ENCODE assay signal across 24 mouse cellular contexts in genomic region chr6:17979361-17979760, GRCm38 (mm10). TPM values are rescaled to one million over a fixed set of nuclear protein-coding genes. Genes with fewer than 3 reads are reported as not detected.
DNase-seq lines count a peak whose midpoint lies in the region; ATAC-seq and TF ChIP-seq lines count a peak whose summit lies in the region.
"Had no signal": no experiment of that assay in that cellular context is flagged by ENCODE, and none has a peak within 500 bp of the region (broad histone marks: within the 10 kb centered on the region; RNA-seq: fewer than 3 reads in every experiment).

No protein-coding gene starts in this region.

- peak; percentile 57 for DNase-seq in midbrain, embryonic 11.5 days (ENCODE audit: low spot score, missing footprints)
- DNase-seq in midbrain, postnatal 0 days (ENCODE audit: low spot score), result no peak
- DNase-seq in heart, postnatal 14 days, result no peak
- DNase-seq: adrenal gland, adult 2 months; adrenal gland, postnatal 10 days; adrenal gland, postnatal 25 days; cerebellum, adult 11 months; cerebellum, adult 18-20 months; cerebellum, adult 8-10 months; cerebellum, adult 9-11 months; cerebellum, postnatal 14 days; cerebellum, postnatal 36 days; embryo, embryonic 11 days; forebrain, postnatal 0 days had no signal

- H3K36me3 ChIP-seq in midbrain, embryonic 11.5 days (ENCODE audit: control insufficient read depth, insufficient read depth, low read length), result no peaks in the 10 kb centered on the region
- no peaks in the 10 kb centered on the region for H3K36me3 ChIP-seq in midbrain, postnatal 0 days (ENCODE audit: insufficient read depth, low read length)
- H3K36me3 ChIP-seq in intestine, embryonic 16.5 days (ENCODE audit: control insufficient read depth, insufficient read depth, low read length), result no peaks in the 10 kb centered on the region
- H3K36me3 ChIP-seq: embryonic facial prominence, embryonic 13.5 days; embryonic facial prominence, embryonic 15.5 days; forebrain, embryonic 15.5 days; G1E had no signal

- 86% methylated on average over 1 of the region's 1 CpGs for WGBS in midbrain, embryonic 11.5 days
- WGBS in midbrain, postnatal 0 days, result 74% methylated on average over 1 of the region's 1 CpGs
- 63% methylated on average over 1 of the region's 1 CpGs for WGBS in intestine, embryonic 16.5 days

- no peaks in the 10 kb centered on the region for H3K4me1 ChIP-seq in midbrain, embryonic 11.5 days (ENCODE audit: control insufficient read depth, insufficient read depth, low read length)
- no peaks in the 10 kb centered on the region for H3K4me1 ChIP-seq in midbrain, postnatal 0 days (ENCODE audit: insufficient read depth, low read length)
- peaks cover 1% of the 10 kb centered on the region; the same call in 1 of the 2 replicates for H3K4me1 ChIP-seq in embryonic fibroblast, embryonic 13.5 days (ENCODE audit: control insufficient read depth, insufficient read depth, low read length)
- H3K4me1 ChIP-seq in intestine, embryonic 16.5 days (ENCODE audit: control insufficient read depth, insufficient read depth, low read length), result no peaks in the 10 kb centered on the region
- H3K4me1 ChIP-seq: embryonic facial prominence, embryonic 13.5 days; embryonic facial prominence, embryonic 15.5 days; forebrain, embryonic 13.5 days; forebrain, embryonic 15.5 days had no signal

- no peak overlapping the region for H3K4me2 ChIP-seq in midbrain, embryonic 11.5 days
- no peak overlapping the region for H3K4me2 ChIP-seq in midbrain, postnatal 0 days (ENCODE audit: low read depth, low read length, poor library complexity, severe bottlenecking)
- H3K4me2 ChIP-seq in intestine, embryonic 16.5 days (ENCODE audit: low read depth, low read length), result no peak overlapping the region
- H3K4me2 ChIP-seq: embryonic facial prominence, embryonic 13.5 days; embryonic facial prominence, embryonic 15.5 days; forebrain, embryonic 13.5 days; forebrain, embryonic 15.5 days had no signal

- no peak overlapping the region for H3K9ac ChIP-seq in midbrain, embryonic 11.5 days (ENCODE audit: low read length)
- H3K9ac ChIP-seq in midbrain, postnatal 0 days (replicated peaks; ENCODE audit: low read length, poor library complexity, severe bottlenecking), result no peak overlapping the region
- no peak overlapping the region for H3K9ac ChIP-seq in intestine, embryonic 16.5 days (ENCODE audit: low read depth, low read length)
- H3K9ac ChIP-seq: embryonic facial prominence, embryonic 13.5 days; embryonic facial prominence, embryonic 15.5 days; forebrain, embryonic 13.5 days; forebrain, embryonic 15.5 days; forebrain, postnatal 0 days had no signal

- H3K9me3 ChIP-seq in midbrain, embryonic 11.5 days (ENCODE audit: control insufficient read depth, low read length), result no peaks in the 10 kb centered on the region
- no peaks in the 10 kb centered on the region for H3K9me3 ChIP-seq in midbrain, postnatal 0 days (ENCODE audit: low read length)
- no peaks in the 10 kb centered on the region for H3K9me3 ChIP-seq in intestine, embryonic 16.5 days (ENCODE audit: control insufficient read depth, low read length)
- H3K9me3 ChIP-seq: embryonic facial prominence, embryonic 13.5 days; embryonic facial prominence, embryonic 15.5 days; forebrain, embryonic 13.5 days; forebrain, embryonic 15.5 days; G1E had no signal

- no peak for TF ChIP-seq CTCF in midbrain, postnatal 0 days (IDR thresholded peaks at IDR 0.05)
- TF ChIP-seq CTCF in embryonic fibroblast, embryonic 13.5 days (IDR thresholded peaks at IDR 0.05; ENCODE audit: borderline replicate concordance, insufficient read depth, low read length), result no peak

- no peak overlapping the region for H3K27ac ChIP-seq in midbrain, embryonic 11.5 days (ENCODE audit: low read depth, low read length)
- no peak overlapping the region for H3K27ac ChIP-seq in midbrain, postnatal 0 days (ENCODE audit: low read depth, low read length)
- peak overlapping the region; percentile 91 for H3K27ac ChIP-seq in embryonic fibroblast, embryonic 13.5 days (ENCODE audit: insufficient read depth, low read length)
- no peak overlapping the region for H3K27ac ChIP-seq in intestine, embryonic 16.5 days (ENCODE audit: low read length)
- H3K27ac ChIP-seq: embryonic facial prominence, embryonic 13.5 days; embryonic facial prominence, embryonic 15.5 days; forebrain, embryonic 13.5 days; forebrain, embryonic 15.5 days had no signal

- no peak for TF ChIP-seq POLR2A in embryonic fibroblast, embryonic 13.5 days (IDR thresholded peaks at IDR 0.05; ENCODE audit: low read depth, low read length)

- intact Hi-C loops in heart, postnatal 14 days (cut with DNase I), result no loop called here

- H3K4me3 ChIP-seq in midbrain, embryonic 11.5 days (ENCODE audit: low read depth, low read length), result no peak overlapping the region
- no peak overlapping the region for H3K4me3 ChIP-seq in midbrain, postnatal 0 days (ENCODE audit: low read depth, low read length)
- H3K4me3 ChIP-seq in embryonic fibroblast, embryonic 13.5 days (ENCODE audit: insufficient read depth, low read length), result no peak overlapping the region
- H3K4me3 ChIP-seq in intestine, embryonic 16.5 days (ENCODE audit: low read length), result no peak overlapping the region
- H3K4me3 ChIP-seq: embryonic facial prominence, embryonic 13.5 days; embryonic facial prominence, embryonic 15.5 days; forebrain, embryonic 13.5 days; forebrain, embryonic 15.5 days had no signal

- ATAC-seq in midbrain, embryonic 11.5 days (ENCODE audit: low FRiP score), result no peak
- no peak for ATAC-seq in midbrain, postnatal 0 days (ENCODE audit: low FRiP score)
- no peak for ATAC-seq in intestine, embryonic 16.5 days
- ATAC-seq: CD4-positive, CD25-positive, alpha-beta regulatory T cell, adult 4 months; forebrain, embryonic 13.5 days; forebrain, embryonic 15.5 days; forebrain, postnatal 0 days had no signal

- no peaks in the 10 kb centered on the region for H3K27me3 ChIP-seq in midbrain, embryonic 11.5 days (ENCODE audit: control insufficient read depth, insufficient read depth, low read length)
- no peaks in the 10 kb centered on the region for H3K27me3 ChIP-seq in midbrain, postnatal 0 days (ENCODE audit: insufficient read depth, low read length)
- H3K27me3 ChIP-seq in intestine, embryonic 16.5 days (replicated peaks; ENCODE audit: control insufficient read depth, insufficient read depth, low read length), result no peaks in the 10 kb centered on the region
- H3K27me3 ChIP-seq: CH12.LX; embryonic facial prominence, embryonic 13.5 days; embryonic facial prominence, embryonic 15.5 days; forebrain, embryonic 13.5 days; forebrain, embryonic 15.5 days had no signal

RNA-seq across cellular contexts. Expression of gene Wnt2, which starts 51.0 kb away (rescaled TPM):
- polyA plus RNA-seq in midbrain, embryonic 11.5 days (2014; fragmentation: Nextera tagmentation; extraction: Ambion mirVana), result 0.41 TPM in 2 replicates
- total RNA-seq in midbrain, postnatal 0 days (2014; rRNA removed), result 0.66 TPM in 1 of 2 replicates, not detected in the other
- 0.47 and 0.49 TPM in 2 replicates for polyA plus RNA-seq in midbrain, postnatal 0 days (2015; fragmentation: Nextera tagmentation; extraction: Ambion mirVana)
- polyA plus RNA-seq in embryonic fibroblast, embryonic 13.5 days (2011; ENCODE audit: insufficient read length, low read depth, missing spikeins), result 0.94 and 2.1 TPM in 2 replicates
- polyA plus RNA-seq in intestine, embryonic 16.5 days (2015; fragmentation: Nextera tagmentation; extraction: Ambion mirVana), result 0.33 and 0.44 TPM in 2 replicates
- total RNA-seq in heart, postnatal 14 days (2021), result 1 to 10 TPM; 1.1 to 1.2 TPM
- total RNA-seq: CH12.LX; common myeloid progenitor, adult 5-6 weeks had no signal
- polyA plus RNA-seq: CD4-positive, CD25-positive, alpha-beta regulatory T cell, adult 4 months; forebrain, embryonic 13.5 days had no signal
